Comparison of ENCODE assay signal across 25 mouse cellular contexts in genomic region chr1:89010170-89010569, GRCm38 (mm10).
A peak's percentile ranks its signal among the peaks of the same experiment; 100 is the strongest.
DNase-seq lines count a peak whose midpoint lies in the region; ATAC-seq and TF ChIP-seq lines count a peak whose summit lies in the region.
"Had no signal": no experiment of that assay in that cellular context is flagged by ENCODE, and none has a peak within 500 bp of the region (broad histone marks: within the 10 kb centered on the region; RNA-seq: fewer than 3 reads in every experiment).

No protein-coding gene starts in this region.

- H3K27ac ChIP-seq in heart, adult 2 months = no peak overlapping the region
- H3K27ac ChIP-seq in midbrain, embryonic 11.5 days (ENCODE audit: low read depth, low read length) = no peak overlapping the region
- no peak overlapping the region for H3K27ac ChIP-seq in midbrain, embryonic 13.5 days
- no peak overlapping the region for H3K27ac ChIP-seq in forebrain, embryonic 12.5 days
- H3K27ac ChIP-seq: forebrain, embryonic 10.5 days; gastrocnemius, adult 2 months; heart, embryonic 10.5 days; heart, embryonic 13.5 days; hindbrain, embryonic 14.5 days had no signal

- peak; percentile 62 for DNase-seq in heart, adult 11 months
- no peak for DNase-seq in heart, adult 2 months
- peak; percentile 21 for DNase-seq in midbrain, embryonic 11.5 days (ENCODE audit: low spot score, missing footprints)
- peak; percentile 32 for DNase-seq in lung, postnatal 10 days
- peak; percentile 18 to 50 for DNase-seq in lung, postnatal 4 days
- DNase-seq in urinary bladder, postnatal 25 days (ENCODE audit: low spot score) = no peak
- DNase-seq: adrenal gland, adult 8-10 months; adrenal gland, postnatal 25 days; cerebellum, adult 18-20 months; cerebellum, adult 9-10 months; cerebellum, postnatal 14 days; forebrain, postnatal 0 days; gastrocnemius, adult 2 months; gastrocnemius, postnatal 14 days; heart, adult 18-20 months; heart, postnatal 14 days; heart, postnatal 4 days had no signal

- H3K4me1 ChIP-seq in heart, adult 2 months (ENCODE audit: control insufficient read depth, insufficient read depth, low read length) = no peaks in the 10 kb centered on the region
- H3K4me1 ChIP-seq in midbrain, embryonic 11.5 days (ENCODE audit: control insufficient read depth, insufficient read depth, low read length) = peaks cover 3% of the 10 kb centered on the region; the same call in 1 of the 2 replicates
- 0 out of 2 replicates have a peak, but pooled peaks cover 5% of the 10 kb centered on the region for H3K4me1 ChIP-seq in midbrain, embryonic 13.5 days (replicated peaks)
- peaks cover 6% of the 10 kb centered on the region for H3K4me1 ChIP-seq in forebrain, embryonic 12.5 days
- H3K4me1 ChIP-seq: heart, embryonic 10.5 days had no signal

- TF ChIP-seq EP300 in heart, adult 2 months (IDR thresholded peaks at IDR 0.05; ENCODE audit: insufficient read depth, low read depth, low read length) = no peak

- intact Hi-C loops in heart, adult 2 months (cut with DNase I) = no loop called here

- no peak overlapping the region for H3K4me2 ChIP-seq in midbrain, embryonic 11.5 days
- H3K4me2 ChIP-seq in midbrain, embryonic 13.5 days (replicated peaks) = no peak overlapping the region
- H3K4me2 ChIP-seq in forebrain, embryonic 12.5 days = no peak overlapping the region
- H3K4me2 ChIP-seq: heart, embryonic 13.5 days; hindbrain, embryonic 14.5 days had no signal

- no peaks in the 10 kb centered on the region for H3K36me3 ChIP-seq in heart, adult 2 months (ENCODE audit: control insufficient read depth, insufficient read depth, low read length)
- no peaks in the 10 kb centered on the region for H3K36me3 ChIP-seq in midbrain, embryonic 11.5 days (ENCODE audit: control insufficient read depth, insufficient read depth, low read length)
- H3K36me3 ChIP-seq in midbrain, embryonic 13.5 days = no peaks in the 10 kb centered on the region
- H3K36me3 ChIP-seq in forebrain, embryonic 12.5 days (replicated peaks) = no peaks in the 10 kb centered on the region
- H3K36me3 ChIP-seq: forebrain, embryonic 10.5 days; heart, embryonic 10.5 days; heart, embryonic 13.5 days had no signal

- no peaks in the 10 kb centered on the region for H3K27me3 ChIP-seq in heart, adult 2 months (ENCODE audit: control insufficient read depth, insufficient read depth, low read length)
- no peaks in the 10 kb centered on the region for H3K27me3 ChIP-seq in midbrain, embryonic 11.5 days (ENCODE audit: control insufficient read depth, insufficient read depth, low read length)
- no peaks in the 10 kb centered on the region for H3K27me3 ChIP-seq in midbrain, embryonic 13.5 days
- H3K27me3 ChIP-seq in forebrain, embryonic 12.5 days = no peaks in the 10 kb centered on the region
- H3K27me3 ChIP-seq: heart, embryonic 13.5 days had no signal

- TF ChIP-seq CTCF in heart, adult 2 months (IDR thresholded peaks at IDR 0.05) = no peak

- no peaks in the 10 kb centered on the region for H3K9me3 ChIP-seq in midbrain, embryonic 11.5 days (ENCODE audit: control insufficient read depth, low read length)
- H3K9me3 ChIP-seq in midbrain, embryonic 13.5 days = no peaks in the 10 kb centered on the region
- H3K9me3 ChIP-seq in forebrain, embryonic 12.5 days = peaks cover 4% of the 10 kb centered on the region; the same call in 1 of the 2 replicates
- H3K9me3 ChIP-seq: forebrain, embryonic 10.5 days; heart, embryonic 10.5 days; heart, embryonic 13.5 days had no signal

- no peaks in the 10 kb centered on the region for H3K79me2 ChIP-seq in heart, adult 2 months (replicated peaks; ENCODE audit: control insufficient read depth, insufficient read depth, low read length)

- no peak overlapping the region for H3K9ac ChIP-seq in heart, adult 2 months (ENCODE audit: low read depth, low read length)
- H3K9ac ChIP-seq in midbrain, embryonic 11.5 days (ENCODE audit: low read length) = no peak overlapping the region
- H3K9ac ChIP-seq in midbrain, embryonic 13.5 days (replicated peaks) = no peak overlapping the region
- no peak overlapping the region for H3K9ac ChIP-seq in forebrain, embryonic 12.5 days
- H3K9ac ChIP-seq: forebrain, postnatal 0 days; heart, embryonic 13.5 days; hindbrain, embryonic 14.5 days had no signal

- WGBS in heart, adult 2 months = 63% methylated on average over 2 of the region's 2 CpGs
- 83% methylated on average over 2 of the region's 2 CpGs for WGBS in midbrain, embryonic 11.5 days
- WGBS in midbrain, embryonic 13.5 days = 87% methylated on average over 2 of the region's 2 CpGs
- WGBS in forebrain, embryonic 12.5 days = 84% methylated on average over 2 of the region's 2 CpGs

- no peak for TF ChIP-seq POLR2A in heart, adult 2 months (IDR thresholded peaks at IDR 0.05; ENCODE audit: insufficient read depth, low read depth, low read length)

- no peak for ATAC-seq in midbrain, embryonic 11.5 days (ENCODE audit: low FRiP score)
- ATAC-seq in midbrain, embryonic 13.5 days = no peak
- no peak for ATAC-seq in forebrain, embryonic 12.5 days (ENCODE audit: low FRiP score)
- ATAC-seq: activated CD4-positive, CD25-positive, alpha-beta regulatory T cell, adult 4 months; forebrain, embryonic 14.5 days; forebrain, postnatal 0 days had no signal

- H3K4me3 ChIP-seq in heart, adult 2 months = no peak overlapping the region
- H3K4me3 ChIP-seq in midbrain, embryonic 11.5 days (ENCODE audit: low read depth, low read length) = no peak overlapping the region
- no peak overlapping the region for H3K4me3 ChIP-seq in midbrain, embryonic 13.5 days (replicated peaks)
- H3K4me3 ChIP-seq in forebrain, embryonic 12.5 days (replicated peaks) = no peak overlapping the region
- H3K4me3 ChIP-seq: forebrain, embryonic 10.5 days; gastrocnemius, adult 2 months; heart, embryonic 10.5 days; heart, embryonic 13.5 days had no signal

Comparison
In these comparisons a context has a peak if more than half of its experiments do, and no peak if none do; other contexts are left out.
1. DNase-seq: peak in heart, adult 11 months (single experiment), midbrain, embryonic 11.5 days (single experiment), lung, postnatal 10 days (single experiment) and lung, postnatal 4 days (2 of 2); none in heart, adult 2 months (0 of 2) and urinary bladder, postnatal 25 days (single experiment).